Mouse (Mus musculus): ENCODE data around the gene Zfp169.

- no peak for TF ChIP-seq POLR2A (IDR thresholded peaks at IDR 0.05; ENCODE audit: borderline replicate concordance, insufficient read depth, low read length)
- no peak for TF ChIP-seq CTCF (IDR thresholded peaks at IDR 0.05; ENCODE audit: borderline replicate concordance, insufficient read depth, low read depth, low read length)
Measured at GRCm38 (mm10) chr13:48548296-48548695, 35.0 kb upstream of the Zfp169 start.
